ENCODE assay signal across 8 mouse cellular contexts in genomic region chr6:107530621-107531285, GRCm38 (mm10). TPM values are rescaled to one million over a fixed set of nuclear protein-coding genes. Genes with fewer than 3 reads are reported as not detected.
DNase-seq lines count a peak whose midpoint lies in the region; ATAC-seq and TF ChIP-seq lines count a peak whose summit lies in the region.

No protein-coding gene starts in this region.

- H3K4me3 ChIP-seq in C2C12 (ENCODE audit: insufficient read depth, poor library complexity, severe bottlenecking): peak overlapping the region; percentile 28
- H3K4me3 ChIP-seq in cortical plate, adult 2 months (ENCODE audit: insufficient read depth, low read length): peak overlapping the region; percentile 94
- H3K4me3 ChIP-seq in hindbrain, embryonic 15.5 days: peak overlapping the region; percentile 77
- peak overlapping the region; percentile 44 for H3K4me3 ChIP-seq in myocyte

- TF ChIP-seq CTCF in C2C12 (IDR thresholded peaks at IDR 0.05; ENCODE audit: control insufficient read depth, insufficient read depth, insufficient read length): no peak
- TF ChIP-seq CTCF in cortical plate, adult 2 months (IDR thresholded peaks at IDR 0.05; ENCODE audit: extremely low read depth, insufficient read depth, low read length): no peak

- H3K27ac ChIP-seq in cortical plate, adult 2 months (ENCODE audit: insufficient read depth, low read length): peak overlapping the region; percentile 94
- peak overlapping the region; percentile 95 for H3K27ac ChIP-seq in hindbrain, embryonic 15.5 days (replicated peaks)

- H3K4me2 ChIP-seq in hindbrain, embryonic 15.5 days: peak overlapping the region; percentile 71
- H3K4me2 ChIP-seq in myocyte (ENCODE audit: low read depth): peak overlapping the region; percentile 71

- TF ChIP-seq POLR2A in cortical plate, adult 2 months (IDR thresholded peaks at IDR 0.05; ENCODE audit: extremely low read depth, insufficient read depth, low read length): no peak
- no peak for TF ChIP-seq POLR2A in myocyte (IDR thresholded peaks at IDR 0.05; ENCODE audit: insufficient read length, low read depth)

- ATAC-seq in hindbrain, embryonic 15.5 days (ENCODE audit: low FRiP score, low read depth): peak; percentile 28
- ATAC-seq in megakaryocyte, adult 5-6 weeks (ENCODE audit: poor library complexity, severe bottlenecking): no peak

- H3K9ac ChIP-seq in hindbrain, embryonic 15.5 days: peak overlapping the region; percentile 91

- H3K27me3 ChIP-seq in C2C12 (ENCODE audit: control insufficient read depth, insufficient read depth, insufficient read length): no peaks in the 10 kb centered on the region
- H3K27me3 ChIP-seq in hindbrain, embryonic 15.5 days: no peaks in the 10 kb centered on the region
- H3K27me3 ChIP-seq in myocyte (ENCODE audit: control insufficient read depth, insufficient read depth, insufficient read length): no peaks in the 10 kb centered on the region

- no peaks in the 10 kb centered on the region for H3K9me3 ChIP-seq in hindbrain, embryonic 15.5 days

- H3K79me2 ChIP-seq in C2C12 (ENCODE audit: control insufficient read depth, insufficient read depth) (no peaks in the 10 kb centered on the region), myocyte (ENCODE audit: control insufficient read depth, insufficient read depth) (peaks cover 24% of the 10 kb centered on the region)

- H3ac ChIP-seq in C2C12 (ENCODE audit: control insufficient read depth, insufficient read length, low read depth) (peak overlapping the region; percentile 71), myocyte (ENCODE audit: control insufficient read depth, insufficient read length) (peak overlapping the region; percentile 79)

- DNase-seq in adrenal gland, adult 2 months: peak; percentile 29
- no peak for DNase-seq in adrenal gland, postnatal 4 days (ENCODE audit: low spot score in 2 of 2)
- DNase-seq in urinary bladder, postnatal 10 days (ENCODE audit: low spot score): no peak

- peaks cover 3% of the 10 kb centered on the region for H3K79me3 ChIP-seq in C2C12 (ENCODE audit: low read depth)

- peaks cover 4% of the 10 kb centered on the region; the same call in 1 of the 2 replicates for H3K4me1 ChIP-seq in cortical plate, adult 2 months (ENCODE audit: control insufficient read depth, insufficient read depth, low read length)
- peaks cover 31% of the 10 kb centered on the region for H3K4me1 ChIP-seq in hindbrain, embryonic 15.5 days (replicated peaks)

- 2% methylated on average over 15 of the region's 15 CpGs for WGBS in hindbrain, embryonic 15.5 days

- H3K36me3 ChIP-seq in C2C12 (ENCODE audit: control insufficient read depth, insufficient read depth): no peaks in the 10 kb centered on the region
- H3K36me3 ChIP-seq in hindbrain, embryonic 15.5 days: no peaks in the 10 kb centered on the region
- no peaks in the 10 kb centered on the region for H3K36me3 ChIP-seq in myocyte (ENCODE audit: control insufficient read depth, insufficient read depth)

TF ChIP-seq in C2C12, 6 proteins besides CTCF, POLR2A, EP300 and RAD21:
- no peak for TF ChIP-seq CEBPB (IDR thresholded peaks at IDR 0.05; ENCODE audit: low read depth)
- TF ChIP-seq MYOD1 (IDR thresholded peaks at IDR 0.05; ENCODE audit: control insufficient read depth, insufficient read length, low read depth): no peak
- no peak for TF ChIP-seq USF1 (IDR thresholded peaks at IDR 0.05; ENCODE audit: low read depth)
- TF ChIP-seq MAX (IDR thresholded peaks at IDR 0.05): no peak
- no peak for TF ChIP-seq FOSL1 (IDR thresholded peaks at IDR 0.05; ENCODE audit: insufficient read depth, low read length, poor library complexity, severe bottlenecking)
- TF ChIP-seq MYOG (IDR thresholded peaks at IDR 0.05; ENCODE audit: control insufficient read depth, extremely low read depth, insufficient read length): no peak
TF ChIP-seq in C2C12: peak in this region for 0.

TF ChIP-seq in myocyte, 11 proteins besides CTCF, POLR2A, EP300 and RAD21:
- TF ChIP-seq SRF (IDR thresholded peaks at IDR 0.05; ENCODE audit: control insufficient read depth, insufficient read length, low read depth) (no peak), MAX (IDR thresholded peaks at IDR 0.05; ENCODE audit: low read depth) (no peak), POLR2AphosphoS2 (IDR thresholded peaks at IDR 0.05; ENCODE audit: insufficient read length, low read depth) (no peak), MYOD1 (IDR thresholded peaks at IDR 0.05; ENCODE audit: control insufficient read depth in 1 of 3, insufficient read length in 2 of 3, low read depth in 2 of 3) (no peak), MYOG (IDR thresholded peaks at IDR 0.05; ENCODE audit: control insufficient read depth in 1 of 3, insufficient read depth in 1 of 3, insufficient read length in 2 of 3, low read depth in 2 of 3) (no peak), TCF3 (IDR thresholded peaks at IDR 0.05; ENCODE audit: insufficient read length, low read depth) (no peak)
TF ChIP-seq in myocyte: peak in this region for 0.

RNA-seq across cellular contexts. Expression of gene Lrrn1, which starts 1.2 kb away (rescaled TPM):
- total RNA-seq in adrenal gland, adult 2 months (2021): 10 to 100 TPM; 16.0 to 68.7 TPM
- polyA plus RNA-seq in adrenal gland, adult 2 months (2012; rRNA removed): 108 and 145 TPM in 2 replicates
- total RNA-seq in adrenal gland, postnatal 4 days (2021): 10 to 100 TPM; 21.8 to 28.7 TPM
- polyA plus RNA-seq in C2C12 (2012; fragmentation: generic; extraction: Trizol): 6.1 TPM
- polyA plus RNA-seq in cortical plate, adult 2 months (2012; rRNA removed): 38.7 and 43.2 TPM in 2 replicates
- 70.4 and 78.2 TPM in 2 replicates for polyA plus RNA-seq in hindbrain, embryonic 15.5 days (2015; fragmentation: Nextera tagmentation; extraction: Ambion mirVana)
- 42.7 TPM for polyA plus RNA-seq in myocyte (2012; fragmentation: generic; extraction: Trizol)
- 0.11 TPM in 1 of 2 replicates, not detected in the other for total RNA-seq in megakaryocyte, adult 5-6 weeks (2015)
- total RNA-seq in megakaryocyte, adult 5-6 weeks (2017): 0.04 TPM in 1 of 2 replicates, not detected in the other

Comparison
In these comparisons a context has a peak if more than half of its experiments do, and no peak if none do; other contexts are left out.
1. H3K4me3 ChIP-seq: peak in every context shown above with its lines; median percentile 94 in cortical plate, adult 2 months; 77 in hindbrain, embryonic 15.5 days; 44 in myocyte; 28 in C2C12.